Mouse (Mus musculus) cerebellum, adult 9-10 months (tissue): ENCODE data around the gene Serinc5.

Experiments used
- DNase-seq: peaks from one replicate; pipeline ENCODE4 v3.0.0; 2022

Serinc5 gene

DNA sequence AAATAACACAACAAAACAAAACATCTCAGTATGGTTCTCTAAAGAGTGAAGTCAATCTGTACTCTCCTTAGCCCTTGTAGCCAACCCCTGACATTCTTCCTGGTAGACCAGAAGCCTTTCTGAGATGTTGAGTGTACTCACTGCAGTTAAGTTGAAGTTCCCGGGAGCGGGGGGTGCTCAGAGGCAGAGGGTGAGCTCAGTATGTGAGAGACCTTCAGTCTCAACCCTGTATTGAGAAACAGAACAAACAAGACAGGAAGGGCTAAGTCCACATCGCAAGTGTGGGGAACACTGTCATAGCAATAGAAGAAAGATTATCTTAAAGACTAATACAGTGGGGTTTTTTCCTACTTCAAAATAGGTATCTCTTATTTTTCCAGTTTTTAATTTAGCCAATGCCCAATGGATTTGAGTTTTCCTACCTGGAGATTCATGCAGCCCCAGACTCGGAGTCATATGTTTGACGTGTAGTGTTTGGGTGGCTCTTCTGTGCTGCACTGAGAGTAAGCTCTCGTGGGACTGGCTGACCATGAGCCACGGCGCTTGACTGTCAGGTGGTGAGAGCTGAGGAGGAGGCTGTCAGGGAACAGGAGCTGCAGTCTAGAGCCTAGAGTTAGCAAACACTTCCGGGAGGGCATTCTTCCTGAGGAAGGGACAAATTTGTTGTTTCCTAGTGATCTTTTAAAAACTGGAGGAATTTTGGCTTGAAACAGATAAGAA, 95.6 kb downstream of the Serinc5 start:
- DNase-seq = no peak

GRCm38 (mm10) chr13:92707941-92708340, 97.0 kb downstream of the Serinc5 start:
- DNase-seq = no peak

DNA sequence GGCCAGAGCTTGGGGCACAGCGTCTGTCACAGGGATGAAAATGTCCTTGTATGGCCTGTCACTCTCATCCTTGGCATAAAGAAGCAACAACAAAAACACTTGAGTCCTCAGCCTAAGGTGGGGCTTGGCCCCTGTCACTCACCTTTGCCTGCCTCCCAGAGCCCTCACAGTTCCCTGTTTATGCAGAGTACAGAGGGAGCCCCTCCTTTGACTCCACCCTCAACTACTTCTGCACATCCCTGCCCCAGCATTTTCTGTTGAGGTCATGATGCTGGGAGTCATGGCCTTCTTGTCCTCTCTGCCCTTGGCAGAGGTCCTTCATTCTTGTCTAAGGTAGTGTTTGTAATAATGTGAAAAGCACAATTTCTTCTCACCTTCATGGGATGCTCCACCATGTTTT, 97.6 kb downstream of the Serinc5 start:
- DNase-seq = no peak

GRCm38 (mm10) chr13:92709535-92709934, 98.6 kb downstream of the Serinc5 start:
- no peak for DNase-seq

DNA sequence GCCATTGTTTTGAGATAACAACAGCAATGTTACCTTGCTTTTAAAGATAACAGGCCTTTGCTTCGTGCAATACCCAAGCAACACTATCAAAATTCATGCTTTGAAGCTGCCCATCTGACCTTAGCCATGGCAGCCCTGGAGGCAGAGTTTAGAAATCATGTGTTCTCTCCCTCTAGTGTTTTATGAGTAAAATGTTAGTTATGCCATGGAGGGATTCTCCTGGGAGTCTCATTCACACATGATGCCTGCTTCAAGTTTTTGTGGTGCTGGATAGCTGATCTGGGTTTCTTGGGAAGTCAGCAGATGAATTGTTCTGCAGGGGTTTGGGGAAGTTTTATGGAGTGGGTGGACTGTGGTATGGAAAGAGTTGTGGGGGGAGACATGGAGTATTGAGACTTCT, 99.5 kb downstream of the Serinc5 start:
- DNase-seq = no peak

DNA sequence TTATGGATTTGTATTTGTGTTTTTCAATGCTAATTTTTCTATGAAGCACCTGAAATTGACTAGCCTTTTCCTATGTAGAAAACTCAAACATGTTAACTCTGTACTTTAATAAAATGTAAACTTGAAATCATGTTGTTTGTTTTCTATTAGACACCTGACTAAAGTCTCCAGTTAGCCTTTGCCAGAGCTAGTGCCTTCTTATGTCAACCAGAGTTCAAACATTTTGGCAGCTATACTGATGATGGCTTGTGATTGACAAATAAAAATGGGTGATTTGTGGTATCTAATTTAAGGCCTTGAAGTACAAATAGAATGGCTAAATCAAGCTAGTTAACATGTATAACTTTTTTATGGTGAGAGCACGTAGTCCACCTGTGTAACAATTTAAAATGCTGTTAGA, 100.9 kb downstream of the Serinc5 start:
- no peak for DNase-seq

DNA sequence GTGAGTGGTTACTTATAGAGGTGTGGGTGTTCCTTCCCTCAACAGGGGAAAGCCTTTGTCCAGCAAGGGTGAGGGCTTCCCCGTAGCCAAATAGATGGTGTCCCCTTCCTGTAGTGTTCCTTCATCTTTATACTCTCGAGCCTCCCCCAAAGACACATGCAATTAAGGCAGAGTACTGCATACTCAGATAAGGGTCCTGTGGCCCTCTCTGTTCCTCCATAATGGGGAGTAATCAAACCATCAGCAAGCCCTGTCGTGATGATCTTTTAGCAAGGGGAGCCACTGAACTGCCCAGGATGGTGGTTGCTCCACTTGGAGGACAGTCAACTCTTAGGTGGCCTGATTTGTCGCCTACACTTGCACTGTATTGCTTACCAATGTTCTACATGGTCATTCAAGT, 101.7 kb downstream of the Serinc5 start:
- DNase-seq = no peak

GRCm38 (mm10) chr13:92717851-92718665, 107.2 kb downstream of the Serinc5 start:
- DNase-seq = no peak

DNA sequence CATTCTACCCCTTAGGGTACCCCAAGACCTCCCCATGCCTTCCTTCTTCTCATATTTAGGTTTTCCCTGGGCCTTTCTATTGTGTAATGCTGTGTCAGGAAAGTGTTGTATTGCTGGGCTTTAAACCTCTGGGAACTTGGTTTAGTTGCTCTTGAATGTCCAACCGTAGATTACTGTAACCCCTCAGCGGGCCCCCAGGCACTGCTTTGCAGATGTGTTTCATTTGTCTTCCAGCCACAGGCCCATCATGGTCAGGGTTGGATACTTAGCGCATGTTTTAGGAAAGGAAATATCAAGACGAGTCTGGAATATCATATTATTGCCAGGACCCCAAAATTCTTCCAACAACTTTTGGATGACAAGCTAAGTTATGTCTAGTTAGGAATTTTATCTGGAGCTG, 110.1 kb downstream of the Serinc5 start:
- DNase-seq = no peak

GRCm38 (mm10) chr13:92722389-92722788, 111.5 kb downstream of the Serinc5 start:
- no peak for DNase-seq

GRCm38 (mm10) chr13:92729811-92730210, 118.9 kb downstream of the Serinc5 start:
- no peak for DNase-seq

DNA sequence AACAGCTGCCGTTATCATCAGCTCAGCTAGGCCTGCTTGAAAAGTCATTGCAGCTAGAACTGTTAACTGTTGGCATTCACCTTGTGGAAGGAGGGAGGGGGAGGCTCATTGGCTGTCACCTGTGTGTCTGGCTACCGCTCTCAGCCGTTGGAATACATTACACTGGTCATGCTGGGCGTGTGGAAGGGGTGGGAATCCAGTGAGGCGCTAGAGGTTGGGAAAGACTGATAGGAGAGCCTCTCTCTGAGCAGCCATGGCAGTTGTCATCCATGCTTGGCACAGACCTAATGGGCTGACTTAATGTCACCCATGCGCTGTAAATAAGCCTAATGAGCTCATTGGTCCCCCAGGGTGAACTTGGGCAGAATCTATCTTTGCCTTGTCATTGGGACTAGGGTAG, 120.9 kb downstream of the Serinc5 start:
- no peak for DNase-seq

GRCm38 (mm10) chr13:92732836-92733235, 121.9 kb downstream of the Serinc5 start:
- DNase-seq = no peak

DNA sequence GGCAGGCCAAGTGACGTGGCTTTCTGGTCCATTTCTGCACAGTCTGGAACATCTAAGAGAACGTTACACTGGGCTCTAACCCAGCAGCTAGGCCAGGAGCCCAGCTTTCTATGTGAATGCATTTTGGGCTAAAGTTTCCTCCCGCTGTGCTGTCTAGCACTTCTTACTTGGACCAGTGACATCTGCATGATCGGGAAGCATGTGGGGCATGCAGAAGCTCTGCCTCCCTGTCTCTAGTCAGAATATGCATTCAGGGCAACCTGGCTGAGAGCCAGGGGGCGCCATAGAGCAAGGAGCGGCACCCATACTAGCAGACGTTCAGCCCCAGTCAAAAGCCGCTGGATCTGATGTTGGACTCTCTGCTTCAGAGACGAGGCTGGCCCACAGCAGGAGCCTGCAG, 122.4 kb downstream of the Serinc5 start:
- DNase-seq = peak; percentile 67

DNA sequence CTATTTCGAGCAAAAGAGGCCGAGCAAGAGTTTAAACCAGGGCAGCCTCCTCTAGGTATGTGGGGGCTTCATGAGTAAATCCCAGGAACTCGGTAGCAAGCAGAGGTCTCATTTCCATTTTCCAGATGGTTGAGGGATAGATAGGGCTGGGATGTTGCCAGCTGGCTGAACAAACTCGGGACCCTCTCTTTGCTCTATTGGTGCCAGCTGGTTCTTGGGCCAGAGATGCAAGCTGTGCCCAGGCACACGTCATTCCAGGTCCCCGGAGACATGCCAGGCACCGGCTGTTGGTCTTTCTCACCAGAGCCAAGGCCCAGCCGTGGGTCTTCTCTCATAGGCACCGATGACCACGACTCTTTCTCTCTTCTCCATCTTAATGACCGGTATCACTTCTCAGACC, 122.8 kb downstream of the Serinc5 start:
- peak; percentile 48 for DNase-seq

DNA sequence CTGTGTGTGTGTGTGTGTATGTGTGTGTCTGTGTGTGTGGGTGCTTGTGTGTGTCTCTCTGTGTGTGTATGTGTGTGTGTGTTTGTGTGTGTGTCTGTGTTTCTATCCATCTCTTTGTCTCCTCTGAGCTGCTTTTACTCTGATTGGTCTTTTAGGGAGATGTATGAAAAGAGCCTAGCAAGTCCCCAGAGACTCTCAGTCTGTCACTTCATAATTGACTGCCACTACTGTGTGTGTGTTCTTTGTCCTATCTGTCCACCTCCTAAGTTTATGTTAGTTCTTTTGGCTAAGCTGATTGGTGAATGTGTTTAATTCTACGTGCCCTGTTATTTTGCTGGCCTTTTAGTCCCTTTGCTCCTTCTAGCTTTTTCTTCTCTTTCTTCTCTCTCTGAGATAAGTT, 124.8 kb downstream of the Serinc5 start:
- no peak for DNase-seq

DNA sequence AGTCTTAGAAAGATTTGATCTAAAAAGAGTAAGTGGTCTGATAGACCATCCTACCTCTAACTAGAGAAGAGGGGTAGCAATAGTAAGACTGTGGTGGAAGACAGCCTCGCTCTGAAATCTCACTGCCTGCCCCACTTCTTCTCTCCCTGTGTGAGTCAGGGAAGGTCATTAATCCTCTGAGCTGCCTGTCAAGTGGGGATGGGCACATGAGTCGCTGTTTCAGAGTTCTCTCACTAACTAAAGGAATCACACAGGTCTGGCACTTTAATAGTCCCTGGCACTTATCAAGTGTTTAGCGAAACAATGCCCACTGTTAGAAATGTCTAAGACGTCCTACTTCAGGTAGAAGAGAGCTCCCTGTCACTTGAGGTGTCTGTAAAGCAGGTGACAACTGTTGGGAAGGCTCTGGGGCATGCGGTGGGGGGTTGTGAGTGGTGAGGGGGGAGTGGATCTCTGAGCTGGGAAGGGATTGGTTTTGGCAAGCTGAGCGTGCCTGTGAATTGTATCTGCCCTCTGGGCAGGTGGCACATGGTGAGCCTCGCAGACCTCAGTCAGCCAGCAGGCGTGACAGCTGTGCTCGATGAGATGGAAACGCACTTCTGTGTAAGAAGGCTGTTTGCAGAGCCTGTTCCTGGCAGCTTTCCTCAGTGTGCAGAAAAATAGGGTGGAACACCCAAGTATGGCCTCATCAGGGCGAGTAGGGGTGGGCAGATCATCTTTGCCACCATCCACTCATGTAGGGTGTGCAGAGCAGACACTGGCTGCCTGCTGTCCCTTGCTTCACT, 125.8 kb downstream of the Serinc5 start:
- peak; percentile 32 for DNase-seq

GRCm38 (mm10) chr13:92738821-92739220, 127.9 kb downstream of the Serinc5 start:
- no peak for DNase-seq

DNA sequence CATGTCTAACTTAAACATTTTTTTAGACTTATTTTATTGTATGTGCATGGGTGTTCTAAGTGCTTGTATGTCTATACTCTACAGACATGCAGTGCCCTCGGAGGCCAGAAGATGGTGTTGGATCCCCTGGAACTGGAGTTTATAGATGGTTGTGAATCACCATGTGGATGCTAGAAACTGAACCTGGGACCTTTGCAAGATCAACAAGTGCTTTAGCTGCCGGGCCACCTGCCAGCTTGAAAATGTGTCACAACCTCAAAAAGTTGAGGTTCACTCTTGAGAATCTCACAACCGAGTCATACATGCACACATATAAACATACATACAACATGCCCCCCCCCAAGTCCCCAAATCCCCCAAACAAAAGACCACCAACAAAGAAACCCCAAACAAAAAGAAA, 129.0 kb downstream of the Serinc5 start:
- no peak for DNase-seq

- DNase-seq = peak; percentile 68
Observed at GRCm38 (mm10) chr13:92740671-92741270, 129.9 kb downstream of the Serinc5 start.

DNA sequence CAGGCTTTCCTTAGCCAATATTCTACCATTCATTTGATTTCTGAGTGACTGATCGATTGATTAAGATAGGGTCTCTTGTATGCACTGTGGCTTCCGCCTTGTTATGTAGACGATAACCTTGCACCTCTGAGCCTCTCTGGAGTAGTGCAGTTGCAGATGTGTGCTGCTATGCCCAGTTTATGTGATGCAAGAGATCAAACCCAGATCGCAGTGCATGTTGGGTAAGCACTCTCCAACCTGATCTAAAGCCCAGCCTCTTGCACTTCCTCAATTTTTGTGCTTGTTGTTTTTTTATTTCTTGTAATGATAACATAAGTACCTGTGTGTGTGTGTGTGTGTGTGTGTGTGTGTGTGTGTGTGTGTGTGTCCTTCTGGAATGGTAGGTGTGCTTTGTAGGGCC, 132.0 kb downstream of the Serinc5 start:
- DNase-seq = no peak

GRCm38 (mm10) chr13:92743337-92743736, 132.4 kb downstream of the Serinc5 start:
- DNase-seq = no peak

- peak; percentile 79 for DNase-seq
Observed at GRCm38 (mm10) chr13:92750976-92751518, 140.2 kb downstream of the Serinc5 start.
